Mouse (Mus musculus) liver, embryonic 12.5 days (tissue): ENCODE results near the gene Aldh1b1. TPM values are rescaled to one million over a fixed set of nuclear protein-coding genes. Genes with fewer than 3 reads are reported as not detected.

Experiments
- ATAC-seq: fragments of 200-750 bp; cut with Nextera tagmentation; 2 replicates; pipeline ENCODE4 v1.8.0; 2017; ENCODE audit warnings: moderate number of reproducible peaks, mild to moderate bottlenecking, moderate library complexity
- H3K27ac ChIP-seq: fragments of 300-500 bp; sonication (generic); 2 replicates; pipeline ENCODE4 v1.5.1; 2016; ENCODE audit warnings: mild to moderate bottlenecking
- H3K27me3 ChIP-seq: fragments of 300-500 bp; sonication (generic); replicated peaks from 2 replicates; pipeline ENCODE4 v1.6.1; 2016; ENCODE audit warnings: mild to moderate bottlenecking, moderate library complexity
- H3K36me3 ChIP-seq: fragments of 300-500 bp; sonication (generic); 2 replicates; pipeline ENCODE4 v1.6.1; 2016; ENCODE audit warnings: mild to moderate bottlenecking, moderate library complexity
- H3K4me1 ChIP-seq: fragments of 300-500 bp; sonication (generic); 2 replicates; pipeline ENCODE4 v1.6.1; 2016
- H3K4me2 ChIP-seq: fragments of 300-500 bp; sonication (generic); 2 replicates; pipeline ENCODE4 v1.6.1; 2016; ENCODE audit warnings: mild to moderate bottlenecking, moderate library complexity
- H3K4me3 ChIP-seq: fragments of 300-500 bp; sonication (generic); 2 replicates; pipeline ENCODE4 v1.5.1; 2016; ENCODE audit warnings: mild to moderate bottlenecking, moderate library complexity
- H3K9ac ChIP-seq: fragments of 300-500 bp; sonication (generic); 2 replicates; pipeline ENCODE4 v1.6.1; 2016; ENCODE audit warnings: mild to moderate bottlenecking, moderate library complexity
- H3K9me3 ChIP-seq: fragments of 300-500 bp; sonication (generic); replicated peaks from 2 replicates; pipeline ENCODE4 v1.6.1; 2016; ENCODE audit warnings: mild to moderate bottlenecking, moderate library complexity
- WGBS: fragments of 180-500 bp; shearing (Covaris S2); methylation state at CpG from one replicate; pipeline ENCODE4 v1.1.7; 2016; ENCODE audit not compliant: insufficient replicate concordance; 5-methylcytosine and 5-hydroxymethylcytosine counted together
- polyA plus RNA-seq: library from polyadenylated mRNA; unstranded; fragments of >200 nt; fragmentation: Nextera tagmentation; extraction: Ambion mirVana; gene quantifications from 2 replicates; pipeline ENCODE4 v1.2.1, GENCODE M21; 2016

Aldh1b1 gene
- polyA plus RNA-seq, 1 experiment from 2014 or later = 29.0 TPM

GRCm38 (mm10) chr4:45765121-45765564 is 33.7 kb upstream of the Aldh1b1 start:
- no peak overlapping the region for H3K27ac ChIP-seq
- peaks cover 82% of the 10 kb centered on the region for H3K27me3 ChIP-seq
- no peaks in the 10 kb centered on the region for H3K9me3 ChIP-seq
- ATAC-seq = no peak
- H3K4me3 ChIP-seq = no peak overlapping the region
- H3K4me1 ChIP-seq = peaks cover 58% of the 10 kb centered on the region
- peak overlapping the region; percentile 63 for H3K4me2 ChIP-seq
- H3K9ac ChIP-seq = no peak overlapping the region
- WGBS = 5% methylated on average over 16 of the region's 16 CpGs
- H3K36me3 ChIP-seq = no peaks in the 10 kb centered on the region

- peak overlapping the region; percentile 63 for H3K4me2 ChIP-seq
- ATAC-seq = no peak
- peaks cover 58% of the 10 kb centered on the region for H3K4me1 ChIP-seq
- H3K27me3 ChIP-seq = peaks cover 87% of the 10 kb centered on the region
- no peak overlapping the region for H3K4me3 ChIP-seq
- H3K9me3 ChIP-seq = no peaks in the 10 kb centered on the region
- no peaks in the 10 kb centered on the region for H3K36me3 ChIP-seq
- no peak overlapping the region for H3K27ac ChIP-seq
- WGBS = 4% methylated on average over 12 of the region's 18 CpGs
- no peak overlapping the region for H3K9ac ChIP-seq
These were observed 33.1 kb upstream of the Aldh1b1 start for GRCm38 (mm10) chr4:45765565-45766201.

DNA sequence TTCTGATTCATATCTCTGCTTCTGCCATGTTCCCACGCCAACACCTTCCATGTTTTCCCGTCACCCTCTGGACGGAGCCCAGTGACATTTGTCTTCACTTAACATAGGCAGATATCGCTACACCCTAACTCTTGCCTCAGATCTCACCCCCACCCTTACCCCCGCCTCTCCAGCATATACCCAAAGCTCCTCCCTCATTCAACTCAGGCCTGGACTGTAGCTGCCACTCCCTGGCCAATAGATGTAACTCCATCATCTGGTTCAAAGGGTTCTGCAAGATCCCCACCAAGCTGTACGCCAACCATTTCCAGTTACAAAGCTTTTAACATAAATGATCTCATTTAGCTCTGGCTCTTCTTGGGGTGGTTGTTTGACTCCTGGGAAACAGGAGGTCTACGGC is 32.0 kb upstream of the Aldh1b1 start:
- WGBS = 63% methylated on average over 7 of the region's 7 CpGs
- Histone ChIP-seq H3K27me3 (peaks cover 96% of the 10 kb centered on the region), H3K4me1 (peaks cover 58% of the 10 kb centered on the region)

GRCm38 (mm10) chr4:45767891-45768558 is 30.8 kb upstream of the Aldh1b1 start:
- H3K4me2 ChIP-seq = peak overlapping the region; percentile 12; the same call in 1 of the 2 replicates
- ATAC-seq = peak; percentile 38; the same call in 1 of the 2 replicates
- 0 out of 2 replicates have a peak overlapping the region, but pooled peaks have one; percentile 3 for H3K9ac ChIP-seq
- no peaks in the 10 kb centered on the region for H3K9me3 ChIP-seq
- no peak overlapping the region for H3K4me3 ChIP-seq
- H3K4me1 ChIP-seq = peaks cover 57% of the 10 kb centered on the region
- H3K27ac ChIP-seq = no peak overlapping the region
- no peaks in the 10 kb centered on the region for H3K36me3 ChIP-seq
- WGBS = 18% methylated on average over 11 of the region's 11 CpGs
- H3K27me3 ChIP-seq = peaks cover 85% of the 10 kb centered on the region

More for the DNA sequence above, 32.0 kb upstream of the Aldh1b1 start:
- ATAC-seq = no peak
- no peaks in the 10 kb centered on the region for H3K36me3 ChIP-seq
- no peak overlapping the region for H3K4me3 ChIP-seq
- H3K27ac ChIP-seq = no peak overlapping the region
- H3K9ac ChIP-seq = no peak overlapping the region
- no peak overlapping the region for H3K4me2 ChIP-seq
- no peaks in the 10 kb centered on the region for H3K9me3 ChIP-seq

DNA sequence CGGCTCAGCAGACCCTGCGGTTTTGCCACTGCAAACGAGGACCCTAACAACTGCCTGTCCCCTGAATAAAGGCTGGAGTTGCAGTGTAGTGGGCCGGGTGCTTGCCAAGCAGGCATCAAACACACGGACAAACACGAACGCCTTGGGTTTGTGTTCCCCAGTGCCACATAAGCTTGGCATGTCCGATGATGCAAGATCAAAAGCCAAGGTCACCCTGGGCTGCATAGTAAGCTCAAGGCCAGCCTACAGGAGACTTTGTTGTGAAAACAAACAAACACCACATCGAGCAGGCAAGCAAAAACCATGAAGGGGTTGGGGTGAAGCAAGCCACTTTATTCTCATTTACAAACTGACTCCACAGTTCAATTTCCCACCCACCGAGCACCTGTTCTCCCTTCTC is 29.7 kb upstream of the Aldh1b1 start:
- WGBS = 43% methylated on average over 10 of the region's 10 CpGs
- Histone ChIP-seq H3K9me3 (no peaks in the 10 kb centered on the region), H3K27ac (no peak overlapping the region), H3K4me1 (peaks cover 46% of the 10 kb centered on the region), H3K4me2 (no peak overlapping the region), H3K36me3 (no peaks in the 10 kb centered on the region), H3K9ac (no peak overlapping the region), H3K27me3 (peaks cover 73% of the 10 kb centered on the region), H3K4me3 (no peak overlapping the region)
- ATAC-seq = no peak

- Histone ChIP-seq H3K4me1 (peaks cover 37% of the 10 kb centered on the region), H3K36me3 (no peaks in the 10 kb centered on the region), H3K9me3 (no peaks in the 10 kb centered on the region), H3K4me3 (no peak overlapping the region), H3K27me3 (peaks cover 65% of the 10 kb centered on the region), H3K4me2 (no peak overlapping the region), H3K27ac (no peak overlapping the region), H3K9ac (no peak overlapping the region)
- ATAC-seq = no peak
- WGBS = 22% methylated on average over 10 of the region's 10 CpGs
These were observed 28.8 kb upstream of the Aldh1b1 start for GRCm38 (mm10) chr4:45769791-45770637.

GRCm38 (mm10) chr4:45770638-45771033 is 28.2 kb upstream of the Aldh1b1 start:
- Histone ChIP-seq H3K4me1 (peaks cover 31% of the 10 kb centered on the region), H3K9me3 (no peaks in the 10 kb centered on the region), H3K27ac (no peak overlapping the region), H3K27me3 (peaks cover 59% of the 10 kb centered on the region), H3K4me3 (no peak overlapping the region), H3K36me3 (no peaks in the 10 kb centered on the region), H3K4me2 (no peak overlapping the region), H3K9ac (no peak overlapping the region)
- 30% methylated on average over 4 of the region's 4 CpGs for WGBS
- no peak for ATAC-seq

GRCm38 (mm10) chr4:45771173-45771572 is 27.6 kb upstream of the Aldh1b1 start:
- Histone ChIP-seq H3K27me3 (peaks cover 53% of the 10 kb centered on the region), H3K27ac (no peak overlapping the region), H3K4me3 (no peak overlapping the region), H3K4me1 (peaks cover 26% of the 10 kb centered on the region), H3K9me3 (no peaks in the 10 kb centered on the region), H3K9ac (no peak overlapping the region), H3K4me2 (no peak overlapping the region), H3K36me3 (no peaks in the 10 kb centered on the region)
- WGBS = 29% methylated on average over 8 of the region's 8 CpGs
- ATAC-seq = no peak

DNA sequence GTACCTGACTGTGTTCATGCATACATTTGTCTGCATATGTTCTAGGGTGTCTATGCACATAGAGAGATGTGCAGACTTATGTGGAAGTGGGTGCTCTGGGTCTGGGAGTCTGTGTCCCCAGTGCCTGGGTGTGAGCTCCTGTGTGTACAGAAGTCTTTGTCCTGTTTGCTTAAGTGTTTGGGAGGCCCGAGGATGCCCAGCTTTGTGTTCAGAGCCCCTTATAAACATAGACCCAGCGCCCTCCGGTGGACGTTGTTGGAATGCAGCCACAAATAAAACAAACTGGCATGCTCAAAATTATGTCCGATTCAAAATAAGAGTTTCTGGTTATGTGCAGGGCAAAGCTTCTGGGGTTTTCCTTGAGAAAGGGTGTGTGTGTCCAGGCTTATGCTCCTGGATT is 27.2 kb upstream of the Aldh1b1 start:
- Histone ChIP-seq H3K27ac (no peak overlapping the region), H3K36me3 (no peaks in the 10 kb centered on the region)

GRCm38 (mm10) chr4:45783671-45784070 is 15.2 kb upstream of the Aldh1b1 start:
- Histone ChIP-seq H3K27ac (no peak overlapping the region), H3K4me1 (0 out of 2 replicates have a peak, but pooled peaks cover 4% of the 10 kb centered on the region), H3K9me3 (no peaks in the 10 kb centered on the region), H3K4me3 (no peak overlapping the region), H3K27me3 (peaks cover 10% of the 10 kb centered on the region; the same call in 1 of the 2 replicates), H3K36me3 (no peaks in the 10 kb centered on the region), H3K4me2 (no peak overlapping the region), H3K9ac (no peak overlapping the region)
- 33% methylated on average over 1 of the region's 1 CpGs for WGBS
- no peak for ATAC-seq

More for the DNA sequence above, 27.2 kb upstream of the Aldh1b1 start:
- H3K4me1 ChIP-seq = peaks cover 23% of the 10 kb centered on the region
- H3K4me3 ChIP-seq = no peak overlapping the region
- no peaks in the 10 kb centered on the region for H3K9me3 ChIP-seq
- no peak overlapping the region for H3K9ac ChIP-seq
- H3K4me2 ChIP-seq = no peak overlapping the region
- WGBS = 5% methylated on average over 5 of the region's 5 CpGs
- peaks cover 49% of the 10 kb centered on the region for H3K27me3 ChIP-seq
- no peak for ATAC-seq

DNA sequence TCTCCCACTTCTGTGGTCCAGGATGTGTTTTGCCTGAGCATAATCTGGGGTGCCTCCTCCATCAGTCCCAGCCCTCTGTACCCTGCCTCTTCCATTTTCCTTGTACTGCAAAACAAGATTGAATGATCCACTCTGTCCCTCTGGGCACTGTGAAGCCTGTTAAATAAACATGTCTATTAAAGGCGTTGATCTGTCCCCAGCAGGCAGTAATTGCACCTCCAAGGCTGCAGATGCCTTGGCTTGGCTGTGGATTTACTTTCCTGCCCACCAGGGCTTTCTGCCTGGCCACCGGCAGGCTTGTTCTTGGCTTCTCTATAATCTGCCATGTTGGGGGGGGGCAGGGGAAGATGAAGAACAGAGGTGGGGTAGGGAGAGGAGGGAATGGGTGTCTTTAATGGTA is 12.9 kb upstream of the Aldh1b1 start:
- Histone ChIP-seq H3K4me3 (no peak overlapping the region), H3K27ac (no peak overlapping the region), H3K27me3 (peaks cover 10% of the 10 kb centered on the region; the same call in 1 of the 2 replicates), H3K9ac (no peak overlapping the region), H3K4me2 (no peak overlapping the region), H3K9me3 (no peaks in the 10 kb centered on the region), H3K4me1 (peaks cover 9% of the 10 kb centered on the region), H3K36me3 (no peaks in the 10 kb centered on the region)
- no peak for ATAC-seq
- WGBS = 28% methylated on average over 2 of the region's 2 CpGs

GRCm38 (mm10) chr4:45786674-45787073 is 12.1 kb upstream of the Aldh1b1 start:
- Histone ChIP-seq H3K9me3 (no peaks in the 10 kb centered on the region), H3K9ac (no peak overlapping the region), H3K4me1 (peaks cover 9% of the 10 kb centered on the region), H3K4me2 (no peak overlapping the region), H3K27ac (no peak overlapping the region), H3K27me3 (peaks cover 10% of the 10 kb centered on the region; the same call in 1 of the 2 replicates), H3K4me3 (no peak overlapping the region), H3K36me3 (no peaks in the 10 kb centered on the region)
- 44% methylated on average over 4 of the region's 4 CpGs for WGBS
- ATAC-seq = no peak
